Mouse (Mus musculus): ENCODE results near the gene 1700080E11Rik. TPM values are rescaled to one million over a fixed set of nuclear protein-coding genes. Genes with fewer than 3 reads are reported as not detected.
"Not testable (repeated sequence)": the region's sequence is repeated elsewhere in the genome, so short reads cannot be mapped to it uniquely, and the experiment has no call there.

Gene 1700080E11Rik
- total RNA-seq (2021): not detected

- intact Hi-C loops (cut with DNase I): no loop called here
- no peak for DNase-seq (ENCODE audit: low spot score in 2 of 2)
Observed at GRCm38 (mm10) chr9:105144992-105145391, at the start of gene 1700080E11Rik. 1700080E11Rik (minus strand) TSS chr9:105145092.

DNA sequence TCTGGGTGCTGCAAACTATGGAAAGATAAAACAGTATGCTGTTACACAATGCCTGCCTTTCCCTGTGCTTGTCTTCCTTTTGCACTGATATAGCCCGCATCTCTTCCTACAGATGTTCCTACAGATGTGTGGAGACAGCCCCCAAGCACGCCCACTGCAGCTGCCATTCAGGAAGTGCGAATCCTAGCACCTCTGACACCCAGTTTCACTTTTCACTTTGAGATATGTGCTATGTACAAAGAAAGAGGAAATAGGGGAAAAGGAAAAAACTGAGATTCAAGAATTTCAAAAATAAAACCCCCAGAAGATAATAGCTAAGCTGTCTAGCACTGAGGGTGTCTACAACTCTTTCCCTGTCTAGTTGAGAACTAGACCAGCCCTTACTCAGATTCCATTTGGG is 41.8 kb upstream of the 1700080E11Rik start:
- DNase-seq (ENCODE audit: low spot score in 2 of 2): no peak
- intact Hi-C loops (cut with DNase I): no loop called here

GRCm38 (mm10) chr9:105182392-105182791 is 37.5 kb upstream of the 1700080E11Rik start:
- intact Hi-C loops (cut with DNase I): no loop called here
- no peak for DNase-seq (ENCODE audit: low spot score in 2 of 2)

- intact Hi-C loops (cut with DNase I): no loop called here
- DNase-seq (ENCODE audit: low spot score in 2 of 2): no peak
Observed at GRCm38 (mm10) chr9:105139204-105139603, 5.7 kb downstream of the 1700080E11Rik start.

GRCm38 (mm10) chr9:105136404-105136803 is 8.5 kb downstream of the 1700080E11Rik start:
- intact Hi-C loops (cut with DNase I): no loop called here

DNA sequence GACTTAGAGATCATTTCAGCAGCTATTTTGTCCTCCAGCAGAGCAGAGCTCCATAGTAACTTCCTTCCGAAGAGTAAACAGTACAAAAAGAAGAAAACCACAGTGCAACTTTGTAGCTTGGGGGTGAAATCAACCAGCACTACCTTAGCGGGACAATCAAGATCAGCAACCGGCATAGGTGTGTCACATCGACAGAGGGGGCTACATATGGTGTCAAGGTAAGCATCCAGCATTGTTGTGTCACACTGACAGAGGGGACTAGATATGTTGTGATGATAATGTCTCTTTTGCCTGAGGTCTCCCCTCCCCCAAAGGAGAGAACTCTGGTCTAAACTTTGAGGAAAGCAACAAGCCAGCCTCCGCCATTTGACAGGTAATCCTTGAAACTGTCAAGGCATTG is 10.4 kb downstream of the 1700080E11Rik start:
- intact Hi-C loops (cut with DNase I): no loop called here
- no peak for DNase-seq (ENCODE audit: low spot score in 2 of 2)

More at GRCm38 (mm10) chr9:105136404-105136803, 8.5 kb downstream of the 1700080E11Rik start:
- no peak for DNase-seq (ENCODE audit: low spot score in 2 of 2)

- DNase-seq (ENCODE audit: low spot score in 2 of 2): no peak
- intact Hi-C loops (cut with DNase I): no loop called here
Observed at GRCm38 (mm10) chr9:105132002-105132367, 12.9 kb downstream of the 1700080E11Rik start.

DNA sequence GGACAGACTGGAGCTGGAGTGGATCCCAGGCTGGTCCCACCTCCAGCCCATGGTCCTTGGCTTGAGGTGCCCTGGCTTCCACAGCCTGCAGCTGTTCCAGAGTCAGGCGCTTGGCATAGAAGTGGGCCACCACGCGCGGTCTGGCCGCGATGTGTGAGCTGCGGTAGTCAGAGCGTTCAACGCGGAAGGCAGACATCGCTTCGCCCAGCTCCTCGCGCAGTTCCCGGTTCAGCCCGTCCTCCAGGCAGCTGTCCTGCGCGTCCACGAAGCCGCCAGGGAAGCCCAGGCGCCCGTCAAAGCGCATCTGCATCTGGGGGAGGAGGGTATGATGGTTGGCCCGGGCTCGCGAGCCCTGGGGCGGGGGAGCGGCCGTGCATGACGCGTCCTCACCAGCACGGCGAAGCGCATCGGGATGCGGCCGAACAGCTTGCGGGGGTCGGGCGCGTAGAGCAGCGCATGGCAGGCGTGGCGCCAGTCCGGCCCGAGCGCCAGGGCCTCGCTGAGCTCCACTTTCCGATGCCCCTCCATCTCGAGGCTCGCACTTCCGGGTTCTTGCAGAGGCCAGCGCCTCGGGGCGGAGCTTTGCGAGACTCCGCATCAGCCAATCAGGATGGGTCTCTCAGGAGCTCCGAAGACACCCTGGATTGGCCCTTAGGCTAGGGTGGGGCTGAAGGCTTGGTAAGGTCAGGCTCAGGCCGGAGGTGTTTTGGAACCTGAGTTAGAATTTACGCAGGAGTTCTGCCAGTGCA is 13.5 kb downstream of the 1700080E11Rik start, which contains the start of gene Nudt16:
Gene Nudt16 (minus strand): TSS at position 572 of the 749 bp plus-strand sequence.
- intact Hi-C loops (cut with DNase I): loop anchor here (2.0 kb wide), 1 partner anchor 121 kb away; no protein-coding TSS in a partner anchor
- peak; percentile 87 to 90 for DNase-seq (ENCODE audit: low spot score in 2 of 2)

- intact Hi-C loops (cut with DNase I): loop anchor here (2.0 kb wide), 1 partner anchor 122 kb away; no protein-coding TSS in a partner anchor
- no peak for DNase-seq (ENCODE audit: low spot score in 2 of 2)
Observed at GRCm38 (mm10) chr9:105130331-105130730, 14.6 kb downstream of the 1700080E11Rik start.

DNA sequence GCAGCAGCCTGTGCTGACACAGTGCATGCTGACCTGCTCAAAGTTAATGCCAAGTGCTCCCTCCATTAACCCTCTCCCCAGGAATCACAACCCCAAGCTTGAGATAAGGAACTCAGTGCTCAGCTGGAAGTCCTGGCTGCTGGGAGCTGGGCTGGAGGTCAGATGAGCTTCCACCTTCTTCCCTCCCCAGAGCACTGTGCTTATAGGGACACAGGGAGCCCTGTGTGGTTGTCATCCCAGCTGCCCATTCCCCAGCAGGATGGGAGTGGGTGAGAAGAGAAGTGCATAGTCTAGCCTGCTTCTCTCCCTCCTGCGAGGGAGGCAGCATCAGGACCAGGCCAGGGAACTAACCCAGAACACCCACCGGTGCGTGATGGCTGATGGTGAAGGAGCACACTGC is 19.7 kb downstream of the 1700080E11Rik start:
- DNase-seq (ENCODE audit: low spot score in 2 of 2); intact Hi-C loops (cut with DNase I): not testable (repeated sequence)

- intact Hi-C loops (cut with DNase I): no loop called here
Observed at GRCm38 (mm10) chr9:105103893-105104292, 41.0 kb downstream of the 1700080E11Rik start.

GRCm38 (mm10) chr9:105101911-105102310 is 43.0 kb downstream of the 1700080E11Rik start:
- peak; percentile 32 to 38 for DNase-seq (ENCODE audit: low spot score in 2 of 2)
- intact Hi-C loops (cut with DNase I): no loop called here

More at GRCm38 (mm10) chr9:105103893-105104292, 41.0 kb downstream of the 1700080E11Rik start:
- no peak for DNase-seq (ENCODE audit: low spot score in 2 of 2)

GRCm38 (mm10) chr9:105100807-105101570 is 43.9 kb downstream of the 1700080E11Rik start:
- DNase-seq (ENCODE audit: low spot score in 2 of 2): no peak
- intact Hi-C loops (cut with DNase I): no loop called here

Other genes with a start within 250 kb of the 1700080E11Rik start
- 10 to 100 TPM; 79.4 to 84.8 TPM for gene Mrpl3, start 91.9 kb downstream of the 1700080E11Rik start, total RNA-seq (2021)
- 10 to 100 TPM; 17.2 to 18.9 TPM for gene Nudt16, start 13.3 kb downstream of the 1700080E11Rik start, total RNA-seq (2021)

Data from left cerebral cortex, postnatal 36 days (tissue).